Mouse (Mus musculus): ENCODE results near the gene Slc13a3. TPM values are rescaled to one million over a fixed set of nuclear protein-coding genes. Genes with fewer than 3 reads are reported as not detected.

Slc13a3 gene
- polyA plus RNA-seq, 1 experiment from 2014 or later, result 3.4 TPM

- Histone ChIP-seq H3K9ac (replicated peaks) (no peak overlapping the region), H3K27me3 (no peaks in the 10 kb centered on the region), H3K4me2 (replicated peaks) (peak overlapping the region; percentile 15; the same call in 1 of the 2 replicates), H3K36me3 (peaks cover 24% of the 10 kb centered on the region), H3K27ac (no peak overlapping the region), H3K4me3 (replicated peaks) (no peak overlapping the region), H3K9me3 (no peaks in the 10 kb centered on the region), H3K4me1 (replicated peaks) (peaks cover 24% of the 10 kb centered on the region)
- ATAC-seq, result no peak
- WGBS, result 33% methylated on average over 3 of the region's 3 CpGs
Observed at GRCm38 (mm10) chr2:165371066-165371465, 102.0 kb downstream of the Slc13a3 start.

- Histone ChIP-seq H3K4me2 (replicated peaks) (no peak overlapping the region), H3K4me3 (replicated peaks) (no peak overlapping the region), H3K27ac (no peak overlapping the region), H3K9me3 (no peaks in the 10 kb centered on the region), H3K27me3 (peaks cover 3% of the 10 kb centered on the region; the same call in 1 of the 2 replicates), H3K4me1 (replicated peaks) (peaks cover 22% of the 10 kb centered on the region), H3K36me3 (peaks cover 17% of the 10 kb centered on the region), H3K9ac (replicated peaks) (no peak overlapping the region)
- WGBS, result 83% methylated on average over 3 of the region's 3 CpGs
- ATAC-seq, result no peak
Observed at GRCm38 (mm10) chr2:165370348-165370747, 102.7 kb downstream of the Slc13a3 start.

GRCm38 (mm10) chr2:165368496-165368895, 104.5 kb downstream of the Slc13a3 start, which contains the start of gene Zfp663:
Gene Zfp663, minus strand, starts transcription at chr2:165368729.
- Histone ChIP-seq H3K4me1 (replicated peaks) (peaks cover 33% of the 10 kb centered on the region), H3K4me2 (replicated peaks) (peak within 1 kb of the TSS; percentile 78), H3K27me3 (peaks cover 6% of the 10 kb centered on the region; the same call in 1 of the 2 replicates), H3K27ac (peak within 1 kb of the TSS; percentile 88), H3K36me3 (0 out of 2 replicates have a peak, but pooled peaks cover under 1% of the 10 kb centered on the region), H3K9me3 (no peaks in the 10 kb centered on the region), H3K9ac (replicated peaks) (peak within 1 kb of the TSS; percentile 81), H3K4me3 (replicated peaks) (peak within 1 kb of the TSS; percentile 57)
- peak; percentile 70 for ATAC-seq
- whole genome bisulfite sequencing, result under 1% methylated on average over 27 of the region's 27 CpGs

GRCm38 (mm10) chr2:165367868-165368439, 105.1 kb downstream of the Slc13a3 start:
- Histone ChIP-seq H3K9me3 (no peaks in the 10 kb centered on the region), H3K4me1 (replicated peaks) (peaks cover 33% of the 10 kb centered on the region), H3K9ac (replicated peaks) (peak overlapping the region; percentile 81), H3K4me3 (replicated peaks) (peak overlapping the region; percentile 57), H3K27me3 (peaks cover 9% of the 10 kb centered on the region; the same call in 1 of the 2 replicates), H3K36me3 (no peaks in the 10 kb centered on the region), H3K27ac (peak overlapping the region; percentile 88), H3K4me2 (replicated peaks) (peak overlapping the region; percentile 78)
- WGBS, result 1% methylated on average over 13 of the region's 13 CpGs
- no peak; the same call in none of the 2 replicates for ATAC-seq

GRCm38 (mm10) chr2:165367047-165367520, 105.9 kb downstream of the Slc13a3 start:
- no peak for ATAC-seq
- Histone ChIP-seq H3K36me3 (no peaks in the 10 kb centered on the region), H3K4me1 (replicated peaks) (peaks cover 33% of the 10 kb centered on the region), H3K4me3 (replicated peaks) (peak overlapping the region; percentile 20), H3K9ac (replicated peaks) (no peak overlapping the region), H3K9me3 (no peaks in the 10 kb centered on the region), H3K27me3 (peaks cover 9% of the 10 kb centered on the region), H3K4me2 (replicated peaks) (peak overlapping the region; percentile 78), H3K27ac (no peak overlapping the region)
- 21% methylated on average over 5 of the region's 8 CpGs for WGBS

GRCm38 (mm10) chr2:165364334-165365091, 108.5 kb downstream of the Slc13a3 start:
- 17% methylated on average over 21 of the region's 21 CpGs for WGBS
- H3K4me1 ChIP-seq (replicated peaks), result peaks cover 33% of the 10 kb centered on the region
- no peaks in the 10 kb centered on the region for H3K9me3 ChIP-seq
- peak; percentile 38; the same call in 1 of the 2 replicates for ATAC-seq
- H3K4me3 ChIP-seq (replicated peaks), result no peak overlapping the region
- H3K4me2 ChIP-seq (replicated peaks), result peak overlapping the region; percentile 16
- no peaks in the 10 kb centered on the region; the same call in 1 of the 2 replicates for H3K36me3 ChIP-seq
- no peak overlapping the region for H3K9ac ChIP-seq (replicated peaks)
- peaks cover 9% of the 10 kb centered on the region for H3K27me3 ChIP-seq
- no peak overlapping the region for H3K27ac ChIP-seq

- Histone ChIP-seq H3K4me1 (replicated peaks) (peaks cover 26% of the 10 kb centered on the region), H3K27me3 (peaks cover 9% of the 10 kb centered on the region), H3K4me3 (replicated peaks) (no peak overlapping the region), H3K27ac (no peak overlapping the region), H3K4me2 (replicated peaks) (no peak overlapping the region), H3K36me3 (peaks cover 6% of the 10 kb centered on the region), H3K9me3 (no peaks in the 10 kb centered on the region), H3K9ac (replicated peaks) (no peak overlapping the region)
- WGBS, result 88% methylated on average over 6 of the region's 6 CpGs
- no peak for ATAC-seq
Observed at GRCm38 (mm10) chr2:165363282-165363681, 109.7 kb downstream of the Slc13a3 start.

- peak; percentile 55; the same call in 1 of the 2 replicates for ATAC-seq
- Histone ChIP-seq H3K27me3 (peaks cover 9% of the 10 kb centered on the region), H3K36me3 (peaks cover 13% of the 10 kb centered on the region), H3K4me1 (replicated peaks) (peaks cover 11% of the 10 kb centered on the region), H3K9ac (replicated peaks) (no peak overlapping the region), H3K9me3 (no peaks in the 10 kb centered on the region), H3K4me2 (replicated peaks) (no peak overlapping the region), H3K4me3 (replicated peaks) (no peak overlapping the region), H3K27ac (no peak overlapping the region)
- 0% methylated on average over 1 of the region's 1 CpGs for WGBS
Observed at GRCm38 (mm10) chr2:165360861-165361260, 112.2 kb downstream of the Slc13a3 start.

Other genes starting within 250 kb of the Slc13a3 start
- gene Cdh22, start 238.4 kb downstream of the Slc13a3 start, polyA plus RNA-seq (2015; fragmentation: Nextera tagmentation; extraction: Ambion mirVana), result 10.4 and 15.7 TPM in 2 replicates
- 69.6 and 73.8 TPM in 2 replicates for gene Slc35c2, start 185.4 kb downstream of the Slc13a3 start, polyA plus RNA-seq (2015; fragmentation: Nextera tagmentation; extraction: Ambion mirVana)
- gene Elmo2, start 146.8 kb downstream of the Slc13a3 start, polyA plus RNA-seq (2015; fragmentation: Nextera tagmentation; extraction: Ambion mirVana), result 91.6 and 98.6 TPM in 2 replicates
- 10.4 and 10.5 TPM in 2 replicates for gene Zfp663, start 104.5 kb downstream of the Slc13a3 start, polyA plus RNA-seq (2015; fragmentation: Nextera tagmentation; extraction: Ambion mirVana)
- gene Zfp334, start 85.0 kb downstream of the Slc13a3 start, polyA plus RNA-seq (2015; fragmentation: Nextera tagmentation; extraction: Ambion mirVana), result 14.1 and 14.5 TPM in 2 replicates
- gene Ocstamp, start 72.8 kb downstream of the Slc13a3 start, polyA plus RNA-seq (2015; fragmentation: Nextera tagmentation; extraction: Ambion mirVana), result not detected in 2 replicates
- 44.2 and 47.8 TPM in 2 replicates for gene Trp53rka, start 20.1 kb upstream of the Slc13a3 start, polyA plus RNA-seq (2015; fragmentation: Nextera tagmentation; extraction: Ambion mirVana)
- gene Slc2a10, start 30.6 kb upstream of the Slc13a3 start, polyA plus RNA-seq (2015; fragmentation: Nextera tagmentation; extraction: Ambion mirVana), result 2.4 and 2.6 TPM in 2 replicates
- gene Eya2, start 121.8 kb upstream of the Slc13a3 start, polyA plus RNA-seq (2015; fragmentation: Nextera tagmentation; extraction: Ambion mirVana), result 4.4 TPM in 2 replicates

All from midbrain, embryonic 13.5 days (tissue).